Mouse (Mus musculus) forebrain, embryonic 13.5 days (tissue): ENCODE data around the gene Oxa1l. TPM values are rescaled to one million over a fixed set of nuclear protein-coding genes. Genes with fewer than 3 reads are reported as not detected.
A peak's percentile ranks its signal among the peaks of the same experiment; 100 is the strongest.
"Not testable (repeated sequence)": the region's sequence is repeated elsewhere in the genome, so short reads cannot be mapped to it uniquely, and the experiment has no call there.

ENCODE experiments used
- ATAC-seq: fragments of 200-750 bp; cut with Nextera tagmentation; 2 replicates; pipeline ENCODE4 v1.8.0; 2017
- H3K27ac ChIP-seq: fragments of 300-500 bp; sonication (generic); 2 replicates; pipeline ENCODE4 v1.5.1; 2015; ENCODE audit warnings: inconsistent platforms, mild to moderate bottlenecking, moderate library complexity
- H3K27me3 ChIP-seq: fragments of 300-500 bp; sonication (generic); 2 replicates; pipeline ENCODE4 v1.6.1; 2015; ENCODE audit warnings: mild to moderate bottlenecking, inconsistent platforms
- H3K36me3 ChIP-seq: fragments of 300-500 bp; sonication (generic); 2 replicates; pipeline ENCODE4 v1.6.1; 2015; ENCODE audit warnings: mild to moderate bottlenecking, inconsistent platforms; ENCODE audit not compliant: poor library complexity, severe bottlenecking
- H3K4me1 ChIP-seq: fragments of 300-500 bp; sonication (generic); 2 replicates; pipeline ENCODE4 v1.6.1; 2015; ENCODE audit warnings: inconsistent platforms
- H3K4me2 ChIP-seq: fragments of 300-500 bp; sonication (generic); 2 replicates; pipeline ENCODE4 v1.6.1; 2015; ENCODE audit warnings: inconsistent platforms, mild to moderate bottlenecking, moderate library complexity
- H3K4me3 ChIP-seq: fragments of 300-500 bp; sonication (generic); 2 replicates; pipeline ENCODE4 v1.5.1; 2015; ENCODE audit warnings: mild to moderate bottlenecking, inconsistent platforms
- H3K9ac ChIP-seq: fragments of 300-500 bp; sonication (generic); 2 replicates; pipeline ENCODE4 v1.6.1; 2015; ENCODE audit warnings: mild to moderate bottlenecking, inconsistent platforms
- H3K9me3 ChIP-seq: fragments of 300-500 bp; sonication (generic); replicated peaks from 2 replicates; pipeline ENCODE4 v1.6.1; 2016; ENCODE audit warnings: inconsistent platforms
- WGBS: fragments of 180-500 bp; shearing (Covaris S2); methylation state at CpG from one replicate; pipeline ENCODE4 v1.1.7; 2015; 5-methylcytosine and 5-hydroxymethylcytosine counted together
- polyA plus RNA-seq: library from polyadenylated mRNA; unstranded; fragments of >200 nt; fragmentation: Nextera tagmentation; extraction: Ambion mirVana; gene quantifications from 2 replicates; pipeline ENCODE4 v1.2.1, GENCODE M21; 2015

Oxa1l gene
- 43.8 and 50.6 TPM in 2 replicates for polyA plus RNA-seq

GRCm38 (mm10) chr14:54360577-54361340, at the start of gene Oxa1l:
Gene Oxa1l, plus strand, starts transcription at chr14:54360834.
- Histone ChIP-seq H3K27ac (peak within 1 kb of the TSS; percentile 70), H3K36me3 (peaks cover 27% of the 10 kb centered on the region), H3K9me3 (no peaks in the 10 kb centered on the region), H3K4me3 (peak within 1 kb of the TSS; percentile 94), H3K27me3 (no peaks in the 10 kb centered on the region), H3K9ac (peak within 1 kb of the TSS; percentile 91), H3K4me2 (peak within 1 kb of the TSS; percentile 76), H3K4me1 (peaks cover 18% of the 10 kb centered on the region)
- whole genome bisulfite sequencing = under 1% methylated on average over 48 of the region's 48 CpGs
- ATAC-seq = peak; percentile 95

GRCm38 (mm10) chr14:54311763-54312162, 48.9 kb upstream of the Oxa1l start:
- H3K4me3 ChIP-seq = no peak overlapping the region
- ATAC-seq = no peak
- no peaks in the 10 kb centered on the region for H3K9me3 ChIP-seq
- no peaks in the 10 kb centered on the region for H3K4me1 ChIP-seq
- 24% methylated on average over 3 of the region's 3 CpGs for WGBS
- H3K27me3 ChIP-seq = no peaks in the 10 kb centered on the region
- H3K9ac ChIP-seq = no peak overlapping the region
- no peak overlapping the region for H3K27ac ChIP-seq
- no peak overlapping the region for H3K4me2 ChIP-seq
- no peaks in the 10 kb centered on the region for H3K36me3 ChIP-seq

DNA sequence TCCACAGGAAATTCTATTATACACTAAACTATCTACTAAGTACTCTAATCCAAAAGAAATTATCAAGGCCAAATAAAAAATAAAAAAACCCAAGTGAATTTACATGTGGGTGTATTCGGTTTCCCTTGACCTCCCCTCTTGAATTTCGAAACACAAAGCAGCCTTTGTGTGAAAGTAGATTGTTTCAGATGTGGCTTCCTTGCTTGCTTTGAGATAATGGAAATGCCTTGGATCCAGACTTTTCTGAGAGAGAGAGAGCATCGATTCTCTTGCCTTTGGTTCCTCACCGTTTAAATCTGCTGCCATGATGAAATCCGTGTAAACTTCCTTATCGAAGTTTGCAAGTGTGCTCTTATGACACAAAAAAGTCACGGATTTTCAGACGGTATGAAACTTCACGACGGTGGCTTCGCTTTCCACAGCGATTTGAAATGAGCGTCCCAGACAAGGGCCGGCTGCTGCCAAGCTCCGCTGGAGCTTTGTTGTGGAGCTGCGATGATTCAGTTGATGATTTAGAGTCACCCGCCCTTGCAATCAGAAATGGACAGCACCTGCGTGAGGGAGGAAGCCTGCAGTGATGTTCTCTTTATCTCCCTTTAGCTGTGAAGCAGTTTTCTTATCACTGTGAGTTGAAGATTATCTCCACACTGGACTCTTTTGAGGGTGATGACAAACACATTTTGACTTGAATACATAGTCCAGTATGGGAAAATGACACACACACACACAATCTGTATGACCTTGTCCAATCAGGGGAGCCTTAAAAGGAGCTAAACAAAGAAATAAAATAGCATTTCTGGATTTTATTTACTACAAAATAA, 38.9 kb upstream of the Oxa1l start:
- Histone ChIP-seq H3K4me3 (no peak overlapping the region), H3K36me3 (no peaks in the 10 kb centered on the region), H3K9ac (no peak overlapping the region), H3K9me3 (0 out of 2 replicates have a peak, but pooled peaks cover 3% of the 10 kb centered on the region), H3K4me1 (no peaks in the 10 kb centered on the region), H3K27me3 (no peaks in the 10 kb centered on the region), H3K27ac (no peak overlapping the region), H3K4me2 (no peak overlapping the region)
- WGBS = 75% methylated on average over 18 of the region's 18 CpGs
- no peak for ATAC-seq

DNA sequence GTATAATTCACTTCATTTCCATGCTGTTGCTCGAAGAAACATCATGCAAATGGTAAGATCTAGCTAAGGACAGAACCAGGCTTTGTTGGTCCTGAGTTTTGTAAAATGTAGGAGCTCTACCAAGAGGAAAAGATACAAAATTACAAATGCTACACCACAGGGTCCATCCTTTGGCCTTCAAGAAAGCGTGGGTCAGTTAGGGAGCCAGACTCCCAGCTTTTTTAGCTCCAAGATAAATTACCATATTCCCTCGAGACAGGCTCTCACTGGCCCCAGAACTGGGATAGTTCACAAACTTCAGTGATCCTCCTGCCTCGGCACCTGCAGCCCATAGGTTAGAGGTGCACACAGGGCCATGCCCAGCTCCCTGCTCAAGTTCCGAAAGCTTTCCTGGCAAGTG, 36.1 kb upstream of the Oxa1l start:
- Histone ChIP-seq H3K9ac (no peak overlapping the region), H3K9me3 (no peaks in the 10 kb centered on the region), H3K4me2 (no peak overlapping the region), H3K4me3 (no peak overlapping the region), H3K27ac (no peak overlapping the region), H3K36me3 (no peaks in the 10 kb centered on the region), H3K4me1 (no peaks in the 10 kb centered on the region), H3K27me3 (no peaks in the 10 kb centered on the region)
- ATAC-seq = no peak
- WGBS = 85% methylated on average over 5 of the region's 5 CpGs

DNA sequence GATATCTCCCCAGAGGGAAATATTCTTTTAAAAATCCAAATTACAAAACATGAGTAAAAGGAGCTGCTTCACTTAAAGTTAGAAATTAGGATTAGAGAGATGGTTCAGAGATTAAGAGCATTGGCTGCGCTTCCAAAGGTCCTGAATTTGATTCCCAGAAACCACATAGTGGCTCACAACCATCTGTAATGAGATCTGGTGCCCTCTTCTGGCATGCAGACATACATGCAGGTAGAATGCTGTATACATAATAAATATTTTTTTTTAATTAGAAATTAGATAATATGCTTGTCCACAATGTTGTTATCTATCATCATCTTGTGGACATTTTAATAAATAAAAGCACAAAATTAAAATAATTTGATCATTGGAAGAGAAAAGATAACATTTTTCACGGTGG, 32.1 kb upstream of the Oxa1l start:
- no peaks in the 10 kb centered on the region for H3K9me3 ChIP-seq
- no peak overlapping the region for H3K27ac ChIP-seq
- peaks cover 19% of the 10 kb centered on the region for H3K4me1 ChIP-seq
- WGBS = 89% methylated on average over 2 of the region's 2 CpGs
- H3K4me2 ChIP-seq = no peak overlapping the region
- no peaks in the 10 kb centered on the region for H3K27me3 ChIP-seq
- H3K36me3 ChIP-seq = no peaks in the 10 kb centered on the region
- ATAC-seq = no peak
- no peak overlapping the region for H3K4me3 ChIP-seq
- H3K9ac ChIP-seq = no peak overlapping the region

GRCm38 (mm10) chr14:54329201-54329600, 31.4 kb upstream of the Oxa1l start:
- WGBS = 62% methylated on average over 9 of the region's 9 CpGs
- Histone ChIP-seq H3K36me3 (no peaks in the 10 kb centered on the region), H3K4me1 (peaks cover 22% of the 10 kb centered on the region), H3K9ac (no peak overlapping the region), H3K4me3 (no peak overlapping the region), H3K27ac (no peak overlapping the region), H3K27me3 (no peaks in the 10 kb centered on the region), H3K4me2 (no peak overlapping the region), H3K9me3 (no peaks in the 10 kb centered on the region)
- ATAC-seq = no peak

DNA sequence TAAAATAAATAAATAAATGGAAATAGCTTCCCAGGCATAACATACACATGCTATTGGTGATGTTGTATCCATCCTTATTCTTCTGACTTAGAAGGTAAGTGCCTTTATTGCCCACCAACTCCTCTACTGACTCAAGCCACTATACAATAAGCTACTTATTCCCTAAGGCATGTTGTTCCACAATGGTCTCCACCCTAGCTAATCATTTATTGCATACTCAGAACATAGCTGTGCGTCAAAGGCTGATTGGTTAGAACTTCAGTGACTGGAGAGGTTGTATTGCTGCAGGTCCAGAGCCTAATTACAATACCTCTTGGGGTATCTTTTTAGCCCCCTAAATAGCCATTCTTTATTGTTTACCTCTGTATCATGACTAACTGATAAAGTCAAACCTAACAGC, 29.5 kb upstream of the Oxa1l start:
- Histone ChIP-seq H3K36me3 (no peaks in the 10 kb centered on the region), H3K4me2 (no peak overlapping the region), H3K9ac (no peak overlapping the region), H3K4me3 (no peak overlapping the region), H3K27ac (0 out of 2 replicates have a peak overlapping the region, but pooled peaks have one; percentile 17), H3K27me3 (no peaks in the 10 kb centered on the region), H3K9me3 (no peaks in the 10 kb centered on the region), H3K4me1 (peaks cover 22% of the 10 kb centered on the region)
- no peak for ATAC-seq
- WGBS = 80% methylated on average over 1 of the region's 1 CpGs

DNA sequence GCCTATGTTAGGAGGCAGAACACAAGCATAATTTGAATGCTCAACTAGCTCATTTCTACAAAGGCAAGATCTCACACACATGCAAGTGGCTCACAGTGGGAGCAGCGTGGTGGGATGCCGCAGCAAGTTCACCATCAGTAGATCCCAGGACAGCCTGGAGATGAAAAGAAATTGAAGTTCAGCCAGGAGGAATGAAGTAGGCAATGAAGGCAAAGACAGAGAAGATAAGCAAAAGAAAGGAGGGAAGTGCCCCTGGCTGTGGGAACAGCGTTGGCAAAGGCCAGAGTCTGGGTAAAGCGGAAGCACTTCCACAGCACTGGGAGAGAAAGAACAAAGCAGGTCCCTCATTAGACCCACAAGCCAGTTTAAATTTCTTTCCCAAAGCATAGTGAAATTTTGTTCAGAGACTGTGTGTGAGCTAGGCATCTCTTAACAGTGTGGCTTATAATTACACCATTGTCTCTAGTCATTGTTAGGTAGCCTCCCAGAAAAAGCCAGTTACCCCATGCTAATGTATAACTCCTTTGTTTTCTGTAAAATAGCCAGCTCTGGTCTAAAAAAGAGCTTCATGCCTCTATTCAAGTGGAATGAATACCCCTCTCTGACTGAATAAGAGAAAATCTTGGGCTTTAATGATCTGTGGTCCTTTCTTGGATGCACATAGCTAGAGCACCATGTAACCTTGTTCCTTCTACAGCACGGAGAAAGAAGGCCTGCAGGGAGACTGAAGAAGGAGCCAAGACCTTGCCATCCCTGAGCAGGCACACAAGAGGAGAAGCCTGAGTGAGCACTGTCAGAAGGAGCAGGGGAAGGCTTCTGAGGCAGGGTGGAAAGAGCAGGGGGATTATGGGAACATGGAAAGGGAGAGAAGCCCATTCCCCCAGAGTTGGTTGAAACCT, 28.2 kb upstream of the Oxa1l start:
- ATAC-seq = peak; percentile 96
- no peaks in the 10 kb centered on the region for H3K27me3 ChIP-seq
- peak overlapping the region; percentile 78 for H3K27ac ChIP-seq
- peaks cover 22% of the 10 kb centered on the region for H3K4me1 ChIP-seq
- H3K9me3 ChIP-seq = no peaks in the 10 kb centered on the region
- H3K4me2 ChIP-seq = no peak overlapping the region
- 11% methylated on average over 5 of the region's 5 CpGs for WGBS
- H3K36me3 ChIP-seq = no peaks in the 10 kb centered on the region
- H3K9ac ChIP-seq = no peak overlapping the region
- no peak overlapping the region for H3K4me3 ChIP-seq

DNA sequence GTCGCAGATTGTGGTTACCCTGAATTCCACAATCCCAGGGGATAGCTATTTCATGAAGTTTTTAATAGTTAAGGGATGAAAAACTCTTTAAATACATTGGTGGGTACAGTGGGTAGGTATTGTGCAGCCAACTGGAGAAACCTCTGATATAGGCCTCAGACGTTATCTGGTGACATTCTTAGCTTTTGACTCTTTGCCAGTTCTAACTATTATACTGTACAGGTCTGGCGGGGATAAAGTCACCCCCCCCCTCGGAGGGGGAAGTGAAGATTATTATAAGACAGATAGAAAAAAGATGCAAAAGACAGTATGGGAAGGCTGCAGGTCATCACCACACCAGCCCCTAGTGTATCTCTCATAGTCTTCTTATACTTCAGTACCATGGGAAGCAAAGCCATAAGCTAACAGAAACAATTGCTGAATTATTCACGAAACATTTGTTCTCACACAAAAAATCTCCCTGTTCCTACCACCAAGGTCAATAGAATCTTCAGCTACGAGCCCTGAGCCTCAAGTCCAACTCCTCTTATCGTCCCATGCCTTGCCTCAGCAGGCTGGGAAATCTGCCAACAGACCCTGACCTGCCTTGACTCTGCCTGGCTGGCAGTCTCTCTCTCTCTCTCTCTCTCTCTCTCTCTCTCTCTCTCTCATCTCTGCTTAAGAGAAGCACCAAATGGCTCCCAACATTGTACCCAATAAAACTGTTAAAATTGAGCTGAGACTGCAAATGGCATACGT, 27.0 kb upstream of the Oxa1l start:
- Histone ChIP-seq H3K36me3 (no peaks in the 10 kb centered on the region), H3K27me3 (no peaks in the 10 kb centered on the region), H3K9me3 (no peaks in the 10 kb centered on the region), H3K4me3 (no peak overlapping the region), H3K9ac (no peak overlapping the region), H3K27ac (peak overlapping the region; percentile 78; the same call in 1 of the 2 replicates), H3K4me1 (peaks cover 22% of the 10 kb centered on the region), H3K4me2 (no peak overlapping the region)
- 66% methylated on average over 8 of the region's 8 CpGs for WGBS
- ATAC-seq = no peak

GRCm38 (mm10) chr14:54340836-54341235, 19.8 kb upstream of the Oxa1l start:
- Histone ChIP-seq H3K4me2 (no peak overlapping the region), H3K27me3 (no peaks in the 10 kb centered on the region), H3K9me3 (no peaks in the 10 kb centered on the region), H3K4me3 (no peak overlapping the region), H3K27ac (no peak overlapping the region), H3K9ac (no peak overlapping the region), H3K36me3 (no peaks in the 10 kb centered on the region), H3K4me1 (no peaks in the 10 kb centered on the region; the same call in 1 of the 2 replicates)
- 58% methylated on average over 7 of the region's 7 CpGs for WGBS
- ATAC-seq = no peak

GRCm38 (mm10) chr14:54341807-54342206, 18.8 kb upstream of the Oxa1l start:
- H3K4me1 ChIP-seq, H3K9me3 ChIP-seq, H3K27me3 ChIP-seq, H3K36me3 ChIP-seq, H3K4me3 ChIP-seq, ATAC-seq, H3K9ac ChIP-seq, H3K27ac ChIP-seq, H3K4me2 ChIP-seq: not testable (repeated sequence)
- 48% methylated on average over 2 of the region's 2 CpGs for WGBS
